Mouse (Mus musculus) 3134 (cell line): ENCODE results near the gene Tcf20.

Experiments used
- DNase-seq: peaks from one replicate; pipeline ENCODE4 v3.0.0-alpha.2; 2011; ENCODE audit warnings: low spot score; ENCODE audit not compliant: insufficient read length; ENCODE audit errors: extremely low read depth

Tcf20 gene

GRCm38 (mm10) chr15:82960786-82961561 is 26.7 kb downstream of the Tcf20 start:
- no peak for DNase-seq

- DNase-seq: no peak
Measured at GRCm38 (mm10) chr15:82959151-82959550, 28.5 kb downstream of the Tcf20 start.

- no peak for DNase-seq
Measured at GRCm38 (mm10) chr15:82958253-82958701, 29.4 kb downstream of the Tcf20 start.

- DNase-seq: no peak
Measured at GRCm38 (mm10) chr15:82956721-82957120, 31.0 kb downstream of the Tcf20 start.

- DNase-seq: no peak
Measured at GRCm38 (mm10) chr15:82956310-82956709, 31.4 kb downstream of the Tcf20 start.

- DNase-seq: no peak
Measured at GRCm38 (mm10) chr15:82955286-82955685, 32.4 kb downstream of the Tcf20 start.

GRCm38 (mm10) chr15:82954034-82954433 is 33.6 kb downstream of the Tcf20 start:
- no peak for DNase-seq

GRCm38 (mm10) chr15:82953096-82953495 is 34.6 kb downstream of the Tcf20 start:
- no peak for DNase-seq

- DNase-seq: no peak
Measured at GRCm38 (mm10) chr15:82952292-82952705, 35.4 kb downstream of the Tcf20 start.

GRCm38 (mm10) chr15:82950246-82950645 is 37.4 kb downstream of the Tcf20 start:
- DNase-seq: no peak

- DNase-seq: no peak
Measured at GRCm38 (mm10) chr15:82947431-82947830, 40.2 kb downstream of the Tcf20 start.

- DNase-seq: no peak
Measured at GRCm38 (mm10) chr15:82944479-82945195, 43.0 kb downstream of the Tcf20 start.

- no peak for DNase-seq
Measured at GRCm38 (mm10) chr15:82941733-82942132, 45.9 kb downstream of the Tcf20 start.

- DNase-seq: peak; percentile 83
Measured at GRCm38 (mm10) chr15:82940494-82941214, 47.0 kb downstream of the Tcf20 start.

- no peak for DNase-seq
Measured at GRCm38 (mm10) chr15:82938155-82938569, 49.5 kb downstream of the Tcf20 start.

- no peak for DNase-seq
Measured at GRCm38 (mm10) chr15:82937428-82937992, 50.2 kb downstream of the Tcf20 start.

GRCm38 (mm10) chr15:82934971-82935370 is 52.7 kb downstream of the Tcf20 start:
- no peak for DNase-seq

GRCm38 (mm10) chr15:82932936-82933650 is 54.6 kb downstream of the Tcf20 start:
- DNase-seq: peak; percentile 84

GRCm38 (mm10) chr15:82931436-82931835 is 56.2 kb downstream of the Tcf20 start:
- no peak for DNase-seq

- DNase-seq: no peak
Measured at GRCm38 (mm10) chr15:82929595-82929994, 58.1 kb downstream of the Tcf20 start.
